Mouse (Mus musculus): ENCODE results near the gene Fut7. TPM values are rescaled to one million over a fixed set of nuclear protein-coding genes. Genes with fewer than 3 reads are reported as not detected.
A peak's percentile ranks its signal among the peaks of the same experiment; 100 is the strongest.

Fut7 gene
- polyA plus RNA-seq, 1 experiment from 2014 or later: not detected

GRCm38 (mm10) chr2:25460135-25460534 lies 37.1 kb downstream of the Fut7 start:
- 40% methylated on average over 5 of the region's 5 CpGs for WGBS
- peak overlapping the region; percentile 74 for H3K4me3 ChIP-seq (ENCODE audit: low read depth, low read length)
- no peaks in the 10 kb centered on the region for H3K27me3 ChIP-seq (ENCODE audit: control insufficient read depth, insufficient read depth, low read length)
- no peak overlapping the region; the same call in 1 of the 2 replicates for H3K27ac ChIP-seq (replicated peaks; ENCODE audit: low read depth, low read length)
- ATAC-seq (ENCODE audit: insufficient number of reproducible peaks, low FRiP score, low TSS enrichment, low read depth) (no peak), DNase-seq (ENCODE audit: low spot score) (no peak)
- H3K9me3 ChIP-seq (ENCODE audit: control insufficient read depth, low read length): no peaks in the 10 kb centered on the region
- peak overlapping the region; percentile 68 for H3K9ac ChIP-seq (ENCODE audit: low read length)
- H3K36me3 ChIP-seq (ENCODE audit: control insufficient read depth, insufficient read depth, low read length): no peaks in the 10 kb centered on the region; the same call in 1 of the 2 replicates
- H3K4me2 ChIP-seq (ENCODE audit: low read depth, severe bottlenecking): peak overlapping the region; percentile 90
- H3K4me1 ChIP-seq (ENCODE audit: control insufficient read depth, insufficient read depth, low read length): peaks cover 4% of the 10 kb centered on the region

- no peaks in the 10 kb centered on the region; the same call in 1 of the 2 replicates for H3K36me3 ChIP-seq (ENCODE audit: control insufficient read depth, insufficient read depth, low read length)
- H3K4me2 ChIP-seq (ENCODE audit: low read depth, severe bottlenecking): peak within 1 kb of the TSS; percentile 90
- DNase-seq (ENCODE audit: low spot score) (peak; percentile 89), ATAC-seq (ENCODE audit: insufficient number of reproducible peaks, low FRiP score, low TSS enrichment, low read depth) (peak; percentile 83)
- peak within 1 kb of the TSS; percentile 74 for H3K4me3 ChIP-seq (ENCODE audit: low read depth, low read length)
- WGBS: under 1% methylated on average over 48 of the region's 48 CpGs
- no peaks in the 10 kb centered on the region for H3K27me3 ChIP-seq (ENCODE audit: control insufficient read depth, insufficient read depth, low read length)
- H3K9ac ChIP-seq (ENCODE audit: low read length): peak within 1 kb of the TSS; percentile 68
- peak within 1 kb of the TSS; percentile 47; the same call in 1 of the 2 replicates for H3K27ac ChIP-seq (replicated peaks; ENCODE audit: low read depth, low read length)
- peaks cover 6% of the 10 kb centered on the region for H3K4me1 ChIP-seq (ENCODE audit: control insufficient read depth, insufficient read depth, low read length)
- no peaks in the 10 kb centered on the region for H3K9me3 ChIP-seq (ENCODE audit: control insufficient read depth, low read length)
Measured at GRCm38 (mm10) chr2:25460551-25461309, 37.7 kb downstream of the Fut7 start, which contains the start of gene Paxx. Gene Paxx, minus strand, starts transcription at chr2:25461094.

- no peak for DNase-seq (ENCODE audit: low spot score)
- no peak for ATAC-seq (ENCODE audit: insufficient number of reproducible peaks, low FRiP score, low TSS enrichment, low read depth)
- Histone ChIP-seq H3K9ac (ENCODE audit: low read length) (0 out of 2 replicates have a peak overlapping the region, but pooled peaks have one; percentile 30), H3K4me2 (ENCODE audit: low read depth, severe bottlenecking) (peak overlapping the region; percentile 90), H3K4me1 (ENCODE audit: control insufficient read depth, insufficient read depth, low read length) (peaks cover 9% of the 10 kb centered on the region), H3K9me3 (ENCODE audit: control insufficient read depth, low read length) (no peaks in the 10 kb centered on the region), H3K27me3 (ENCODE audit: control insufficient read depth, insufficient read depth, low read length) (no peaks in the 10 kb centered on the region), H3K27ac (replicated peaks; ENCODE audit: low read depth, low read length) (no peak overlapping the region), H3K36me3 (ENCODE audit: control insufficient read depth, insufficient read depth, low read length) (no peaks in the 10 kb centered on the region; the same call in 1 of the 2 replicates), H3K4me3 (ENCODE audit: low read depth, low read length) (peak overlapping the region; percentile 74)
- 36% methylated on average over 3 of the region's 3 CpGs for WGBS
Measured at GRCm38 (mm10) chr2:25461407-25461806, 38.3 kb downstream of the Fut7 start.

- Histone ChIP-seq H3K36me3 (ENCODE audit: control insufficient read depth, insufficient read depth, low read length) (no peaks in the 10 kb centered on the region; the same call in 1 of the 2 replicates), H3K4me2 (ENCODE audit: low read depth, severe bottlenecking) (no peak overlapping the region), H3K4me1 (ENCODE audit: control insufficient read depth, insufficient read depth, low read length) (peaks cover 9% of the 10 kb centered on the region), H3K9ac (ENCODE audit: low read length) (no peak overlapping the region), H3K27ac (replicated peaks; ENCODE audit: low read depth, low read length) (no peak overlapping the region), H3K27me3 (ENCODE audit: control insufficient read depth, insufficient read depth, low read length) (no peaks in the 10 kb centered on the region), H3K4me3 (ENCODE audit: low read depth, low read length) (no peak overlapping the region), H3K9me3 (ENCODE audit: control insufficient read depth, low read length) (no peaks in the 10 kb centered on the region)
- ATAC-seq (ENCODE audit: insufficient number of reproducible peaks, low FRiP score, low TSS enrichment, low read depth): no peak
- WGBS: 90% methylated on average over 3 of the region's 3 CpGs
- no peak for DNase-seq (ENCODE audit: low spot score)
Measured at GRCm38 (mm10) chr2:25463630-25464029, 40.6 kb downstream of the Fut7 start.

GRCm38 (mm10) chr2:25465256-25465655 lies 42.2 kb downstream of the Fut7 start:
- H3K4me3 ChIP-seq (ENCODE audit: low read depth, low read length): no peak overlapping the region
- H3K4me1 ChIP-seq (ENCODE audit: control insufficient read depth, insufficient read depth, low read length): peaks cover 5% of the 10 kb centered on the region
- DNase-seq (ENCODE audit: low spot score): no peak
- no peak for ATAC-seq (ENCODE audit: insufficient number of reproducible peaks, low FRiP score, low TSS enrichment, low read depth)
- no peaks in the 10 kb centered on the region for H3K36me3 ChIP-seq (ENCODE audit: control insufficient read depth, insufficient read depth, low read length)
- no peaks in the 10 kb centered on the region for H3K9me3 ChIP-seq (ENCODE audit: control insufficient read depth, low read length)
- WGBS: 82% methylated on average over 2 of the region's 2 CpGs
- no peaks in the 10 kb centered on the region for H3K27me3 ChIP-seq (ENCODE audit: control insufficient read depth, insufficient read depth, low read length)
- H3K9ac ChIP-seq (ENCODE audit: low read length): no peak overlapping the region
- no peak overlapping the region for H3K4me2 ChIP-seq (ENCODE audit: low read depth, severe bottlenecking)
- H3K27ac ChIP-seq (replicated peaks; ENCODE audit: low read depth, low read length): no peak overlapping the region

- Histone ChIP-seq H3K27ac (replicated peaks; ENCODE audit: low read depth, low read length) (no peak overlapping the region; the same call in 1 of the 2 replicates), H3K9ac (ENCODE audit: low read length) (0 out of 2 replicates have a peak overlapping the region, but pooled peaks have one; percentile 14), H3K4me2 (ENCODE audit: low read depth, severe bottlenecking) (no peak overlapping the region), H3K4me3 (ENCODE audit: low read depth, low read length) (no peak overlapping the region), H3K9me3 (ENCODE audit: control insufficient read depth, low read length) (no peaks in the 10 kb centered on the region), H3K4me1 (ENCODE audit: control insufficient read depth, insufficient read depth, low read length) (peaks cover 5% of the 10 kb centered on the region; the same call in 1 of the 2 replicates), H3K36me3 (ENCODE audit: control insufficient read depth, insufficient read depth, low read length) (no peaks in the 10 kb centered on the region), H3K27me3 (ENCODE audit: control insufficient read depth, insufficient read depth, low read length) (no peaks in the 10 kb centered on the region)
- no peak for ATAC-seq (ENCODE audit: insufficient number of reproducible peaks, low FRiP score, low TSS enrichment, low read depth)
- 47% methylated on average over 10 of the region's 10 CpGs for WGBS
- no peak for DNase-seq (ENCODE audit: low spot score)
Measured at GRCm38 (mm10) chr2:25465816-25466635, 43.0 kb downstream of the Fut7 start.

- H3K4me1 ChIP-seq (ENCODE audit: control insufficient read depth, insufficient read depth, low read length): peaks cover 5% of the 10 kb centered on the region; the same call in 1 of the 2 replicates
Measured at GRCm38 (mm10) chr2:25467606-25468303, 44.7 kb downstream of the Fut7 start.

More at GRCm38 (mm10) chr2:25467606-25468303, 44.7 kb downstream of the Fut7 start:
- H3K9me3 ChIP-seq (ENCODE audit: control insufficient read depth, low read length): no peaks in the 10 kb centered on the region
- H3K27ac ChIP-seq (replicated peaks; ENCODE audit: low read depth, low read length): no peak overlapping the region
- no peak overlapping the region for H3K9ac ChIP-seq (ENCODE audit: low read length)
- no peaks in the 10 kb centered on the region for H3K27me3 ChIP-seq (ENCODE audit: control insufficient read depth, insufficient read depth, low read length)
- H3K4me2 ChIP-seq (ENCODE audit: low read depth, severe bottlenecking): no peak overlapping the region
- no peak for ATAC-seq (ENCODE audit: insufficient number of reproducible peaks, low FRiP score, low TSS enrichment, low read depth)
- no peak overlapping the region for H3K4me3 ChIP-seq (ENCODE audit: low read depth, low read length)
- H3K36me3 ChIP-seq (ENCODE audit: control insufficient read depth, insufficient read depth, low read length): no peaks in the 10 kb centered on the region
- 80% methylated on average over 14 of the region's 14 CpGs for WGBS
- no peak for DNase-seq (ENCODE audit: low spot score)

Data from limb, embryonic 11.5 days (tissue).